Mouse (Mus musculus) thymus, adult 2 months (tissue): Measurements from ENCODE around the gene Fam49a. TPM values are rescaled to one million over a fixed set of nuclear protein-coding genes. Genes with fewer than 3 reads are reported as not detected.

Source experiments
- DNase-seq: peaks from one replicate; pipeline ENCODE4 v3.0.0; 2021
- H3K27ac ChIP-seq: fragments of 200-500 bp; 2 replicates; pipeline ENCODE4 v1.5.1; 2012; ENCODE audit warnings: low read length, control low read depth; ENCODE audit not compliant: control insufficient read depth, insufficient read depth
- H3K27me3 ChIP-seq: fragments of 200-500 bp; 2 replicates; pipeline ENCODE4 v1.6.1; 2012; ENCODE audit warnings: mild to moderate bottlenecking, low read length, moderate library complexity, mixed read lengths; ENCODE audit not compliant: control insufficient read depth, insufficient read depth
- H3K36me3 ChIP-seq: fragments of 200-500 bp; 2 replicates; pipeline ENCODE4 v1.6.1; 2012; ENCODE audit warnings: mild to moderate bottlenecking, low read length, moderate library complexity; ENCODE audit not compliant: control insufficient read depth, insufficient read depth
- H3K4me1 ChIP-seq: fragments of 200-500 bp; replicated peaks from 2 replicates; pipeline ENCODE4 v1.6.1; 2012; ENCODE audit warnings: low read length; ENCODE audit not compliant: control insufficient read depth, insufficient read depth
- H3K4me3 ChIP-seq: fragments of 200-500 bp; 2 replicates; pipeline ENCODE4 v1.5.1; 2012; ENCODE audit warnings: mild to moderate bottlenecking, low read length, control low read depth, moderate library complexity; ENCODE audit not compliant: control insufficient read depth, insufficient read depth
- CTCF ChIP-seq: fragments of 200-500 bp; IDR thresholded peaks from 2 replicates; pipeline ENCODE4 v1.5.1; 2012; ENCODE audit warnings: mild to moderate bottlenecking, control low read depth, low read length, moderate library complexity, borderline replicate concordance; ENCODE audit not compliant: control insufficient read depth, poor library complexity, insufficient read depth; ENCODE audit errors: extremely low read depth
- POLR2A ChIP-seq: fragments of 200-500 bp; IDR thresholded peaks from 2 replicates; pipeline ENCODE4 v1.6.1; 2012; ENCODE audit warnings: mild to moderate bottlenecking, low read length, control low read depth, moderate library complexity; ENCODE audit not compliant: control insufficient read depth, poor library complexity, insufficient read depth; ENCODE audit errors: extremely low read depth
- WGBS: fragments of 180-500 bp; shearing (Covaris S2); methylation state at CpG from one replicate; pipeline ENCODE4 v1.1.7; 2018; 5-methylcytosine and 5-hydroxymethylcytosine counted together
- polyA plus RNA-seq: library from polyadenylated mRNA; depleted of rRNA; stranded (reverse); fragments of >200 nt; gene quantifications from 2 replicates; pipeline ENCODE4 v1.2.3, GENCODE M21; 2012

Fam49a gene
- polyA plus RNA-seq, 1 experiment = 5.3 TPM

DNA sequence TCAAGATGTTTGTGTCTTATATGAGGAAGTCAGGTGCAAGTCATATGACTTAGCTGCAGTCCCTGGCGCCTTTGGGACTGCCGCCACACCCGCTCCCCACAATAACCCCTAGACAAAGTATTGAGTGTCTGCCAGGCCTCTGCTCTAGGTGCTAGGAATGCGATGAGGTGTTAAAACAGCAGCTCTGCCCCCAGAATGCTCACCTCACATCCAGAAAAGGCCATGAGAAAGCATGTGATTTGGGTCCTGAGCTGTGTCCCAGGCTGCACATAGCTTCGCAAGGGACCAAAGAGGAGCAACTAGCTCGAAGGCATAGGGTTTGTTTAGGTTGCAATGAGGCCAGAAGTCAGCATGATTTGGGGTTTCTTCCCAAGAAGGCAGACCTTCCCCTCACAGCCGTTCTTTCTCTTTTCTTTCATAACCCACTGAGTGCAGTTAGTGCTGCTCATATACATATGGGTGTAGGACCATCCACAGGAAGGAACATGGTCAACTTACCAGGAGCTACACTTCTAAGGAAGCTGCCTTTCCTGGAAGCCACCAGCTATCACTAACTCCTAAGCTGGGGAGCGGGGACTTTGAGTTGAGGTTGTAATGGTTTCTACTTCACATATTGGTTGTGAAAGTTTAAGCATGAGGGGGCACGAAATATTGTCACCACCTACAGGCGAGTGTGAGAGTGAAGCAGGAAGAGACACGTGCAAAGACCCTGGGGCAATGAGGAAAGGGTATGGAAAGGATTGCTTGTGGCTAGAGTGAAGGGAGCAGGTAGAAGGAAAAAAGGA lies 71.8 kb downstream of the Fam49a start:
- Histone ChIP-seq H3K36me3 (no peaks in the 10 kb centered on the region), H3K4me3 (no peak overlapping the region), H3K27me3 (no peaks in the 10 kb centered on the region), H3K27ac (no peak overlapping the region), H3K4me1 (no peaks in the 10 kb centered on the region)
- TF ChIP-seq CTCF (no peak), POLR2A (no peak)
- DNase-seq = no peak
- 96% methylated on average over 11 of the region's 11 CpGs for WGBS

GRCm38 (mm10) chr12:12334486-12334885 lies 72.5 kb downstream of the Fam49a start:
- no peak overlapping the region for H3K4me3 ChIP-seq
- H3K27me3 ChIP-seq = no peaks in the 10 kb centered on the region
- no peaks in the 10 kb centered on the region for H3K36me3 ChIP-seq
- 96% methylated on average over 5 of the region's 5 CpGs for WGBS
- no peak for DNase-seq
- TF ChIP-seq POLR2A (no peak), CTCF (no peak)
- no peak overlapping the region for H3K27ac ChIP-seq
- no peaks in the 10 kb centered on the region for H3K4me1 ChIP-seq

GRCm38 (mm10) chr12:12335566-12335965 lies 73.6 kb downstream of the Fam49a start:
- 96% methylated on average over 7 of the region's 7 CpGs for WGBS
- no peak for TF ChIP-seq POLR2A
- no peak for TF ChIP-seq CTCF
- DNase-seq = no peak
- Histone ChIP-seq H3K27me3 (no peaks in the 10 kb centered on the region), H3K4me3 (no peak overlapping the region), H3K4me1 (no peaks in the 10 kb centered on the region), H3K36me3 (no peaks in the 10 kb centered on the region), H3K27ac (no peak overlapping the region)

DNA sequence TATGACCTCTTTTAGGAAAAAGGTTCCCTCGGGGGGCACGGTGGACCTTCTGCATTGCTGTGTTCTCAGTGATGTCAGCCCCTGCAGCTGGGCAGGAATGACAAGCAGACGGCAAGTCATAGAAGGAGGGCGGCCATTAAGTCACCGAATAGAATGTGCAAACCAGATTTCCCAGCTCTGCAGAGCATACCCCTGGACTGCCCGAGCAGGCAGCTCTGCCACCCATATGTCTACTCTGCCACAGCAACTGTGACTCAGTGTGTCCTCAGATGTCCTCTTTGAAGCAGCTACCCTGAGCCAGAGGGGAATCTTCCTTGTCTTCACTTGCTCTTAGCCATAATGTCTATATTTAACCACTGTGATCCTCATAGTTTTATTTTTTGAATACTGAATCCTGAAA lies 75.4 kb downstream of the Fam49a start:
- no peak for DNase-seq
- 96% methylated on average over 6 of the region's 6 CpGs for WGBS
- H3K27ac ChIP-seq = no peak overlapping the region
- no peaks in the 10 kb centered on the region for H3K27me3 ChIP-seq
- H3K4me3 ChIP-seq = no peak overlapping the region
- no peak for TF ChIP-seq POLR2A
- TF ChIP-seq CTCF = no peak
- H3K4me1 ChIP-seq = no peaks in the 10 kb centered on the region
- H3K36me3 ChIP-seq = no peaks in the 10 kb centered on the region

- Histone ChIP-seq H3K36me3 (no peaks in the 10 kb centered on the region), H3K27me3 (no peaks in the 10 kb centered on the region), H3K27ac (no peak overlapping the region), H3K4me3 (no peak overlapping the region), H3K4me1 (no peaks in the 10 kb centered on the region)
- WGBS = 93% methylated on average over 2 of the region's 2 CpGs
- DNase-seq = no peak
- no peak for TF ChIP-seq CTCF
- TF ChIP-seq POLR2A = no peak
Observed at GRCm38 (mm10) chr12:12343320-12343719, 81.4 kb downstream of the Fam49a start.

DNA sequence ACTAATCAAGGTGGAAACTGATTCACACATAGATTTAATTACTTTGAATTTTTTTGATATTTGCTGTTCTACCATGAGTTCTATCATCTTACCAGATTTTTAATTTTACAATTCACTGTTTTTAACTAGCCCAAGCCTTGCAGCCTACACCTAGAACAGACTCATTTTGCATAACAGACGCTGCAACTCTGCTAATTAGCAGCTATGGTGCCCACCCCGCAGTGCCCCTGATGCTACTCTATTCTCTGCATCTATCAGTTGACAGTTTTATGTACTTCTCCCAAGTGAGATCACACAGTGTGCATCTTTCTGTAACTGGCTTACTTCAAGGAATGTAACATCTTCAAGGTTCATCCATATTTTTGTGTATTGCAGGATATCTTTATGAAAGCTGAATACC lies 86.7 kb downstream of the Fam49a start:
- H3K4me1 ChIP-seq = peaks cover 10% of the 10 kb centered on the region
- no peak overlapping the region for H3K27ac ChIP-seq
- H3K36me3 ChIP-seq = no peaks in the 10 kb centered on the region
- H3K27me3 ChIP-seq = no peaks in the 10 kb centered on the region
- no peak for TF ChIP-seq POLR2A
- H3K4me3 ChIP-seq = no peak overlapping the region
- WGBS = 95% methylated on average over 2 of the region's 2 CpGs
- DNase-seq = no peak
